Mouse (Mus musculus) E14TG2a.4 (cell line): ENCODE results near the gene Gm10382.
"Not testable (repeated sequence)": the region's sequence is repeated elsewhere in the genome, so short reads cannot be mapped to it uniquely, and the experiment has no call there.

Source experiments
- H3K27me3 ChIP-seq: 2 replicates; pipeline ENCODE4 v1.6.1; 2014; ENCODE audit warnings: low read length, control low read depth; ENCODE audit not compliant: insufficient read depth
- H3K36me3 ChIP-seq: 2 replicates; pipeline ENCODE4 v1.6.1; 2014; ENCODE audit warnings: low read length, control low read depth; ENCODE audit not compliant: insufficient read depth
- H3K4me1 ChIP-seq: replicated peaks from 2 replicates; pipeline ENCODE4 v1.6.1; 2014; ENCODE audit warnings: low read depth, low read length, control low read depth
- H3K4me3 ChIP-seq: replicated peaks from 2 replicates; pipeline ENCODE4 v1.5.1; 2014; ENCODE audit warnings: mild to moderate bottlenecking, low read length
- H3K9me3 ChIP-seq: 2 replicates; pipeline ENCODE4 v1.6.1; 2014; ENCODE audit warnings: low read length, control low read depth
- CTCF ChIP-seq: conservative IDR thresholded peaks from 2 replicates; pipeline ENCODE4 v1.5.1; 2014; ENCODE audit warnings: low read length
- NANOG ChIP-seq: IDR thresholded peaks from 2 replicates; pipeline ENCODE4 v1.6.1; 2014; ENCODE audit warnings: borderline replicate concordance, low read length, mixed read lengths
- POU5F1 ChIP-seq: IDR thresholded peaks from 2 replicates; pipeline ENCODE4 v1.6.1; 2014; ENCODE audit warnings: low read length, borderline replicate concordance

Gene Gm10382

DNA sequence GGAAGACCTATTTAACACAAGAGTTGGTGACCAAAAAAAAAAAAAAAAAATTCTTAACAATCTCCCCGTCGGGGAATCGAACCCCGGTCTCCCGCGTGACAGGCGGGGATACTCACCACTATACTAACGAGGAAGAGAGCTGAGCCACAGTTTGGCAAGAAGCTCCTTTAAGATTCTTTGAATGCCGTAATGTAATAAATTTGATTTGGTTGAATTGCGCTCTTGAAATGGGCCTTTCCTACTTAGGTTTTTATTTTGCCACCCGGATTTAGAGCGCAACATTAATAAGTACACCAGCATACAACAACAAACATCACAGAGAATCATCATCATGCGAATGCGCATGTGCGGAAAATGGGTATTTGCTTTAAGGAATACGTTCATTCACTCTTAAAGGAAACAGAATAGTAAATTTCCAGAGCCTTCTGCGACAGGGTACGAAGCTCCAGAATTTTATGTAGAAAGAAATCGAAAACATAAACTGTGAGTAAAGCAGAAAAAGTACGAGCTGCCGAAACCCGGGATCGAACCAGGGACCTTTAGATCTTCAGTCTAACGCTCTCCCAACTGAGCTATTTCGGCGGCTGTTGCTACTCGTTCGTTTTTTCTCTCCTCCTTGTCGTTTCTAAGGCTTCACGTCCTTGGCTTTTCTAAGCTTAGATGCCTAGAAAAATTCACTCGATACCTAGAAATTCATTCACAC lies 16.6 kb downstream of the Gm10382 start:
- no peaks in the 10 kb centered on the region for H3K9me3 ChIP-seq
- H3K36me3 ChIP-seq: no peaks in the 10 kb centered on the region
- no peaks in the 10 kb centered on the region for H3K27me3 ChIP-seq
- H3K4me3 ChIP-seq: peak overlapping the region; percentile 86
- H3K4me1 ChIP-seq: peaks cover 78% of the 10 kb centered on the region
- no peak for TF ChIP-seq POU5F1
- TF ChIP-seq CTCF: no peak
- no peak for TF ChIP-seq NANOG

DNA sequence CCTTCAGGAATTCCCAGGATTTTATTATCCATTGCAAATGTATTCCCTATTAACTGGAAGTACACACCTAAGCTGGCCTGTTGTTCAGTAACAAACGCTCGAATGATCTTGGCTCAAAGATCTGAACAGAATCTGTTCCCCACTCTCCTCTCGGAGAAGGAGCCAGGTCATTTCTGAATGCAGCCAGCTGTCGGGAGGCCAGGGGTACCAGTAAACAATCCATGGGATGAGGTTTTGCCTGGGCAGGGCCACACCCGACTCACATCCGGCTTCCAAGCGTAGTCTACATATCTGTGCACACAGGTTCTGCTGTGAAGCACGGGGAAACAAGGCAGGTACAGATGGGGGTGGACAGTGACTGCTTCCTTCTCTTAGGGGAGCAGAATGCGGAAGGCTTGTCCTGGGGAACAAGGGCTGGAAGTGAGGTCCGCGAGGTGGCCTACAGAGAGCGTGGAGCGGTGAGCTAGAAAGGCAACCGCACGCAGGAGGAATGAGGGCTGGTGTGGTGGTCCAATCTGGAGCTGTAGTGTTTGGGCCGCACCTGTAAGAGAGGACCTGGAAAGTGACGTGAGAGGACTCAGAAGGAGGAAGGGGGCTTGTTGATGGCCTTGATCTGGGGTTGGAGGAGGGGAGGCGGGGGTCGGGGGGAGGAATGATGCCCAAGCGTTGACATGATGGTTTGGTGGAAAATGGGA lies 17.3 kb downstream of the Gm10382 start:
- no peaks in the 10 kb centered on the region for H3K36me3 ChIP-seq
- H3K4me3 ChIP-seq: peak overlapping the region; percentile 86
- TF ChIP-seq POU5F1: no peak
- no peak for TF ChIP-seq NANOG
- TF ChIP-seq CTCF: no peak
- no peaks in the 10 kb centered on the region for H3K27me3 ChIP-seq
- peaks cover 73% of the 10 kb centered on the region for H3K4me1 ChIP-seq
- H3K9me3 ChIP-seq: no peaks in the 10 kb centered on the region

DNA sequence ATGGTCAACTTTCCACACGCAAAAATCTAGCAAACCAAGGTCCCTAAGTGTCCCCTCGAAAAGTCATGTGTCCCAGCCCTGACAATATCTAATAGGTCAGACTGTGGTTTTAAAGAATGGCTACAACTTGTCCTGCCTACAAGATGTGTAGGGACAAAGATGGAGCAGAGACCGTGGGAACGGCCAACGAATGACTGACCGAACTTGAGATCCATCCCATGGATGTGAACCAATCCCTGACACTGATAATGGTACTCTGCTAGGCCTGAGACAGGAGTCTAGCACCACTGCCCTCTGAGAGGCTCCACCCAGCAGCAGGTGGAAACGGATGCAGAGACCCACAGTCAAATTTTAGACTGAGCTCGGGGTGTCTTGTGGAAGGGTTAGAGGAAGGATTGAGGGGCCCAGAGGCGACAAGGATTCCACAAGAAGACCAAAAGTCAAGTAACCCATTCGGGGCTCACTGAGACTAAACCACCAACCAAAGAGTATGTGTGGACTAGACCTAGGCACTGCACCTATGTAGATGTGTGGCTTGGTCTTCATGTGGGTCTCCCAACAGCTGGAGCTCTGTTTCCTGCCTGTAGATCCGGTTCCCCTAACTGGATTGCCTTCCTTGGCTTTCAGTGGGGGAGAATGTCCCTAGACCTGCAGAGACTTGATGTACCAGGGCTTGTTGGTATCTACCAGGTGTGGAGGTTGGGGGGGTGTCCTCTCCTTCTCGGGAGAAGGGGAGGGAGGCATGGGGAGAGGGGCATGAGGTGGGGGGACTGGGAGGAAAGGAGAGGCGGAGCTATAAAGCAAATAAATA lies 18.1 kb downstream of the Gm10382 start:
- H3K4me3 ChIP-seq: peak overlapping the region; percentile 86
- no peaks in the 10 kb centered on the region for H3K9me3 ChIP-seq
- TF ChIP-seq POU5F1: no peak
- no peak for TF ChIP-seq NANOG
- no peak for TF ChIP-seq CTCF

DNA sequence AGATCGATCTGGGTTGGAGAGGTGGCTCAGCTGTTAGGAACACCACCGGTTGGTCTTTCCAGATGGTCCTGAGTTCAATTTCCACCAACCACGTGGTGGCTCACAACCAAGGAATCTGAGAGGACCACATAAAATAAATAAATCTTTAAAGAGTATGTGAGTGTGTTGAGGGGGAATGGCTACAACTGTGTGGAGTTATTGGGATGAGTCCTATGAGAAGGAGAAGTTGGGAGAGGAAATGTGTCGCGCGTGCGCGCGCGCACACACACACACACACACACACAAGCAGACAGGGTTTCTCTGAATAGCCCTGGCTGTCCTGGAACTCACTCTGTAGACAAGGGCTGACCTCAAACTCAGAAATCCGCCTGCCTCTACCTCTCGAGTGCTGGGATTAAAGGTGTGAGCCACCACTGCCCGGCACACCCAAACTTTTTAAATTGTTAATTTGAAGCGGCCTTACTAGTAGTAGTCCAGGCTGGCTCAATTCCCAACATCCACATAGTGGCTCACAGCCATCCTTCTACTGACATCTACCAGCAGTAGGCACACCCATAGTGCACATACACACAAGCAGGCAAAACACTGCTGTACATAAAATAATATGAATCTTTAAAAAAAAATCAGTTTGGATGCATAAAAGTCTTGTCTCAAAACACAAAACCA lies 18.9 kb downstream of the Gm10382 start:
- Histone ChIP-seq H3K36me3 (peaks cover 5% of the 10 kb centered on the region), H3K4me1 (peaks cover 66% of the 10 kb centered on the region), H3K27me3 (no peaks in the 10 kb centered on the region), H3K4me3 (peak overlapping the region; percentile 77), H3K9me3 (no peaks in the 10 kb centered on the region)
- no peak for TF ChIP-seq POU5F1
- TF ChIP-seq NANOG: no peak
- no peak for TF ChIP-seq CTCF

More for the DNA sequence above, 18.1 kb downstream of the Gm10382 start:
- Histone ChIP-seq H3K4me1 (peaks cover 74% of the 10 kb centered on the region), H3K27me3 (no peaks in the 10 kb centered on the region), H3K36me3 (no peaks in the 10 kb centered on the region)

DNA sequence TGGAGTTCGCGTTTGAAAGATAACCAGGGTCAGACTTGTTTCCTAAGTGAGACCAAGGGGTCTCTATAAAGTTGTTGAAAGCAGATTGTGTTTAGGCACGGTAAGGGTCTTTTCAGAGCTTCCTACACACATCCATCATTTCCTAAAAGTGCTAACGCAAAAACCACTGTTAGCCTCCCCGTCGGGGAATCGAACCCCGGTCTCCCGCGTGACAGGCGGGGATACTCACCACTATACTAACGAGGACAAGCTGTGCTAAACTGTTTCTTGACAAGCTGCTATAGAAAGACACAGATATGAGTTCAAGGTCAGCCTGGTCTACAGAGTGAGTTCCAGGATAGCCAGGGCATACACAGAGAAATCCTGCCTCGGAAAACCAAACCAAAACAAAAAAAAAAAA lies 19.7 kb downstream of the Gm10382 start:
- H3K9me3 ChIP-seq: no peaks in the 10 kb centered on the region
- peak overlapping the region; percentile 77 for H3K4me3 ChIP-seq
- TF ChIP-seq NANOG: no peak
- no peak for TF ChIP-seq CTCF
- no peak for TF ChIP-seq POU5F1
- H3K4me1 ChIP-seq: peaks cover 58% of the 10 kb centered on the region
- peaks cover 13% of the 10 kb centered on the region for H3K36me3 ChIP-seq
- H3K27me3 ChIP-seq: no peaks in the 10 kb centered on the region

- Histone ChIP-seq H3K4me1 (peaks cover 54% of the 10 kb centered on the region), H3K36me3 (peaks cover 19% of the 10 kb centered on the region), H3K27me3 (no peaks in the 10 kb centered on the region), H3K9me3 (no peaks in the 10 kb centered on the region), H3K4me3 (peak overlapping the region; percentile 77)
- TF ChIP-seq NANOG: no peak
- no peak for TF ChIP-seq POU5F1
- TF ChIP-seq CTCF: no peak
Measured at GRCm38 (mm10) chr5:125409348-125410090, 20.4 kb downstream of the Gm10382 start.

- H3K4me3 ChIP-seq: no peak overlapping the region
- peaks cover 45% of the 10 kb centered on the region for H3K36me3 ChIP-seq
- peaks cover 39% of the 10 kb centered on the region for H3K4me1 ChIP-seq
- no peaks in the 10 kb centered on the region for H3K27me3 ChIP-seq
- no peak for TF ChIP-seq NANOG
- TF ChIP-seq CTCF: peak; percentile 79
- no peak for TF ChIP-seq POU5F1
- H3K9me3 ChIP-seq: no peaks in the 10 kb centered on the region
Measured at GRCm38 (mm10) chr5:125411972-125412530, 22.9 kb downstream of the Gm10382 start.

- not testable (repeated sequence) for H3K4me3 ChIP-seq, H3K9me3 ChIP-seq, H3K27me3 ChIP-seq
- peaks cover 34% of the 10 kb centered on the region for H3K4me1 ChIP-seq
- peaks cover 49% of the 10 kb centered on the region for H3K36me3 ChIP-seq
Measured at GRCm38 (mm10) chr5:125412536-125412935, 23.4 kb downstream of the Gm10382 start.
